Mouse (Mus musculus): ENCODE measurements around the gene Hdgf.
A peak's percentile ranks its signal among the peaks of the same experiment; 100 is the strongest.

Hdgf gene

GRCm38 (mm10) chr3:87909874-87910273 is 3.8 kb downstream of the Hdgf start:
- no peak for DNase-seq (ENCODE audit: low spot score)

- DNase-seq (ENCODE audit: low spot score) = no peak
Measured at GRCm38 (mm10) chr3:87910573-87911141, 4.5 kb downstream of the Hdgf start.

DNA sequence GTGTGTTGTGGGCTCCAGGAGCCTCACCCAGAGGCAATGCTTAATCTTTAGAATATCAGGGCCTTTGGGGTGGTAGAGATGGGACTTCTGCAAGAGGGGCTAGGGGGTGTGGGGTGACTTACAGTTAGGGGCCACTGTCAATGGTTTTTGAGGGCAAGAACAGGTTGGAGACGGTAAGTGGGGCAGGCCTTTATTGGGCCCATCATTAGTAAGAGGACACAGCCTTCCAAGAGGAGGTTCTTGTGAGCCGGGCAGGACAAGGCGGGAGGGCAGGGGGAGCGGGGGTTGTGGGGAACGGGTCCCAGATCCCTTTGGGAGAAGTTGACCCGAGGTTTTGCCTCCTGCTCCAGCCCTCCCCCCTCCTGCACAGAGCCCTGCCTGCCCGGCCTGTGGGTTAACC is 7.4 kb downstream of the Hdgf start:
- no peak for DNase-seq (ENCODE audit: low spot score)

DNA sequence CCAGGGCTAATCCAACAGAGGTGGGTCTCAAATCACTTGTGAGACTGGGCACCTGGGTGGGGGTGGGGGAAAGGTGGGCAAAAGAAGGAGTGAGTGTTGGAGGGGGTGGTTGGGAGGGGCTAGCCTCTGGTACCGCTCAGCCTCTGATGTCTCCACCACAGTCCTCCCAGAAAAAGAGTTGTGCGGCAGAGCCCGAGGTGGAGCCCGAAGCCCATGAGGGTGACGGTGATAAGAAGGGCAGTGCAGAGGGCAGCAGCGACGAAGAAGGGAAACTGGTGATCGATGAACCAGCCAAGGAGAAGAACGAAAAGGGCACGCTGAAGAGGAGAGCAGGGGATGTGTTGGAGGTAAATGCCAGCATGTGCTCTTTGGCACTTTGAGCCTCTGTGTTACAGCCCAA is 7.8 kb downstream of the Hdgf start:
- DNase-seq (ENCODE audit: low spot score) = no peak

DNA sequence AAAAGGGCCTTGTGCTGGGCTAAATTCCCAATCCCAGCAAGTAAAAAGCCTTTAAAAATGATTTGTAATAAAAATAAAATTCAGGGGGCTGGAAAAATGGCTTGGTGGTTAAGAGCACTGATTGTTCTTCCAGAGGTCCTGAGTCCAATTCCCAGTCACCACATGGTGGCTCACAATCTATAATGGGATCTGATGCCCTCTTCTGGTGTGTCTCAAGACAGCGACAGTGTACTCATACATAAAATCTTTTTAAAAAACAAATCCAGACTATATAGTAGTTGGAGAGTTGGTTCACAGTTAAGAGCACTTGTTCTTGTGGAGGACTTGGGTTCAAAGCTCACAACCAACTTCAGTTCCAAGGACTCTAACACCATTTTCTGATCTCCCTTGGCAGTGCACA is 10.9 kb downstream of the Hdgf start:
- no peak for DNase-seq (ENCODE audit: low spot score)

GRCm38 (mm10) chr3:87918551-87918950 is 12.4 kb downstream of the Hdgf start:
- DNase-seq (ENCODE audit: low spot score) = no peak

GRCm38 (mm10) chr3:87919336-87920108 is 13.4 kb downstream of the Hdgf start, which contains the start of gene Mrpl24:
Gene Mrpl24 (plus strand): TSS chr3:87919506.
- DNase-seq (ENCODE audit: low spot score) = peak; percentile 89

DNA sequence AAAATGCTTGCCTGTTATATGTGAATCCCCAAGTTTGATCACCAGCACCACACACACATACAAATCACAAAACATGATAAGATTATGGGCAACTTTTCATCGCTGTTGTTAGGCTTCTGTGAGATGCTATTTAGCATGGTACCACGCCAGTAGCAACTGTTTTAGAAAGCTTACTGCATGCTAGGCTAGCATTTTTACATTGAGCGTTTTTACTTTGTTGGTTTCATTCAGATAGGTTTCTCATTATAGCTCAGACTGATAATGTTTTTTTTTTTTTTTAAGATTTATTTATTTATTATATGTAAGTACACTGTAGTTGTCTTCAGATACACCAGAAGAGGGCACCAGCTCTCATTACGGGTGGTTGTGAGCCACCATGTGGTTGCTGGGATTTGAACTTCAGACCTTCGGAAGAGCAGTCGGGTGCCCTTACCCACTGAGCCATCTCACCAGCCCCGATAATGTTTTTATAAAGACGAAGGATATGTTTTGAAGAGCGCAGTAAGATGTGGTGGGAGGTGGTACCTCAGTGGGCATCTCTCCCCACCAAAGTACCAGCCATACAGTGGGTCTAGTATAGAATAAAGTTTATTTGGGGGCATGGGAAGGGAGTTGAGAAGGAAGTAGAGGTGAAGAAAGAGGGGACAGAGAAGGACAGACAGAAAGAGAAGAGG is 14.3 kb downstream of the Hdgf start:
- DNase-seq (ENCODE audit: low spot score) = no peak

DNA sequence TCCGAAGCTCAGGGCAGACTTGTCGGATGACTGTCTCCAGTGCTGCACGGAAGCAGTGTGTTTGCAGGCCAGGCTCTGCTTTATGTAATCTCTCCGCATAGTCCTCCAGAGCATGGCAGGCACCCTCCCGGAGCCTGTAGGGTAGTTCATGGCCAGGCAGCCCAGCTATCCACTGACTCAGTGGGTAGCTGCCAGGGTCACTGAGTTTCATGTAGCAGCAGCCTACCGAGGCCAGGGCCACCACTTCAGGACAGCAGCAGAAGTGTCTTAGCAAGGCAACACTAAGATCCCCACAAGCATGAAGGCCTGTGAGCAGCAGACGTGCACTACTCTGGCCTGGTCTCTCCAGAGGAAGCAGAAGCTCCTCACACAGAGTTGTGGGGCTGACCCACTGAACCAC is 18.9 kb downstream of the Hdgf start:
- no peak for DNase-seq (ENCODE audit: low spot score)

- DNase-seq (ENCODE audit: low spot score) = no peak
Measured at GRCm38 (mm10) chr3:87927452-87927851, 21.3 kb downstream of the Hdgf start.

DNA sequence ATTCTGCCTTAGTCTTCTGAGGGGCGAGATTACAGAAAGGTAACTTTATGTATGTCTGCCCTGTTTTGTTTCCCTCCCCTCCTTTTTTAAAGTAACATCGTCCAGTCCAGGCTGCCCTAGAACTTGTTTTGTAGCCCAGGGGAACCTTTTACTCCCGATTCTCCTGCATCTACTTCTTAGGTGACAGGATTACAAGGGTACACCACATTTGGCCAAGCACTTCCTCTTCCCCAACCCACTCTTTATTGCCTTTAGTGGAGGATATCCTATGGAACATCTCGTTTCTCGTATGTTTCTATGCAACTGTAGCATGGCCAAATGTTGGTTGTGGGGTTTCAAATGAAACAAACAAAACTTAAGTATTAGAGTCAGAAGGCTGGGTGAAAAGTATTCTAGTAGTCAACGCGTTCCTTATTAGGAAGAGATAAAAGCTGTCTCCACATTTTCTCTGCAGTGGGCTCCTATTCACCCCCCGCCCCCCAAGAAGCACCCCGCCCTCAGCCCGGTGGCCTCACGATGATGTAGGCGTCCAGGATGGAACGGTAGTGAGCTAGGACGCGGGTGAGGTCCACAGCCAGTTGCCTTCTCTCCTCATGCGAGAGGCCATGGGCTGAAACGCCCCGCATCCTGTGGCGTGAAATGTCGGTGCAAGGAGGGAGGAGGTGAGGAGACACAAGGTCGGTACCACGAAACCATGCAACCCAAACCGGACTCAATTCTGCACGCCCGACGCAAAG is 23.4 kb downstream of the Hdgf start:
- no peak for DNase-seq (ENCODE audit: low spot score)

DNA sequence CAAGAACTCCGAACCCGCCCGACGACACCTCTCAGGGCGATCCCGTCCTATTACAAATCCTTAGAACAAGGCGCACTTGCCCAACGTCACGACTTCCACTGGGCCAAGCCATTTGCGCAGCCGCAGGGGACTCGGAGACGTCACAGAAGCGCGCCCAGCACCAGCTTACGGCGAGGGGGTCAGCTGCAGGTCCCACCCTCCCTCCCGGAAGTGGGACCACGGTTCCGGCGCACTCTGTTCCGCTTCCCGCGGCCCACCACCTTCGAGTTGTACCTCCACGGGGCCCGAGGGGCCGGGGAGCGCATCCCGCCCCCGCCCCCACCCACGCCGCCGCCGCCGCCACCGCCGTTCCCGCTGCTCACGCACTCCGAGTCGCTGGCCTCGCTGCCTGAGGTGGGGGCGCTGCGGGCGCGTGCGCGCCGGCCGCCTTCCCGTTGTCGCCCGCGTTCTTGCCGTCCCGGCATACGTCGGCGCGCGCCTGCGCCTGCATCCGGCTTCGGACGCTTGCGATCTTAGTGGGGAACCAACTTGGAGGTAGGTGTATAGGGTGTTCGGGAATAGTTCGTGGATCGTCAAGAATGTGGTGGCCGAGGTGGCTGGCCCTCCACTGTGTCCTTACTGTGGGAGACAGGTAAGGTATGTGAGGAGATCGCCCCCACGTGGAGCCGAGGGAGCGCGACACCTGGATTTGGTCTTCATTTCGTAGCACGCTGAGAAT is 24.1 kb downstream of the Hdgf start, which contains the start of the genes Isg20l2 and Rrnad1:
TSS of gene Isg20l2 (plus strand) at position 237 of the 718 bp plus-strand sequence.
TSS of gene Rrnad1 (minus strand) at position 640 of the 718 bp plus-strand sequence.
- peak; percentile 94 for DNase-seq (ENCODE audit: low spot score)

- DNase-seq (ENCODE audit: low spot score) = no peak
Measured at GRCm38 (mm10) chr3:87934026-87934425, 27.9 kb downstream of the Hdgf start.

DNA sequence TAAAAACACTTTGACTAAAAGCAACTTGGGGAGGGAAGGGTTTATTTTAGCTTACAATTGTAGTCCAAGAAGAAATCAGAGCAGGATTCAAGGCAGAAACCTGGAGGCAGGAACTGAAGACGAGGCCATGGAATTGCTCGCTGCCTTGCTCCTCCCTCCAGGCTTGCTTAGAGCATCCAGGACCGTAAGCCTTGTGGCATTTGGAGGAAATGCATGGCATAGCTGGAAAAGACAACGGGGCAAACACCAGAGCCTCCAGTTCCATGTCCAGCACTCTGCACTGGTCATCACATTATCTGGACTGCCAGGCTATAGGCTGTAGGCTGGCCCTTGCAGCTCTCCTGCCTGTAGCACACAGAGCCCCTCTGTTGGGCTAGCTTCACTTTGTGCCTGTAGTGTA is 28.4 kb downstream of the Hdgf start:
- DNase-seq (ENCODE audit: low spot score) = no peak

- DNase-seq (ENCODE audit: low spot score) = no peak
Measured at GRCm38 (mm10) chr3:87935201-87935600, 29.1 kb downstream of the Hdgf start.

DNA sequence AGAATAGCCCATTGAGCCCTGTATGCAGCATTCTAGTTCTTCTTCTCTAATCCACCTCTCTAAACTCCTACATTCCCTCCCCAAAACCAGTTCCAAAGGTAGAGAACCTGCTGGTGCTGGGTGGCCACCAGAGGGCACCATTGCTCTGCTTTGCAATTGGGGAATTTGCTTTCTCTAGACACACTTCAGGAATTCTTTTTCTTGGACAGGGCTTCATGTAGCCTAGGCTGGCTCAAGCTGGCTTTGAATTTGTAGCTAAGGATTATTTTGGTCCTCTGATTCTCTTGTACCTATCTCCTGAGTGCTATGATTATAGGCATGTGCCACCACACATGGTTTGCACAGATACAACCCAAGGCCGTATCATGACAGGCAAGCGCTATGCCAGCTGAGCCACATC is 29.7 kb downstream of the Hdgf start:
- DNase-seq (ENCODE audit: low spot score) = no peak

DNA sequence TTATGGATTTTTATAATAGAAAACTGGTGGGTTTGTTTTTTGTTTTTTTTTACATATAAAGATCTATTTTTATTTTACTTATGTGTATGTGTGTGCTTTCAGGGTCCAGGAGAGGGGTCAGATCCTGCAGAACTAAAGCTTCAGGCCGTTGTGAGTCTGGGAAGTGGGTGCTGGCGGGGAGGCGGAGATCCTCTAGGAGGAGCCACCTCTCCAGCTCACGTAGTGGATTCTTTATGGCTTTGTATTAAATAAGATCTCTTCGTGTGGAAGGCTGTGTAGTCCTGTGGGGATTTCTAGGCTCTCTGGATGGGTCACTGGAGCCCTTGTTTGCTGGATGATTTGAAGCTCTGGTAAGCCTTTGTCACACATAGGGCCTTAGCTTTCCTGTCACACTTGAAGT is 34.5 kb downstream of the Hdgf start:
- DNase-seq (ENCODE audit: low spot score) = no peak

DNA sequence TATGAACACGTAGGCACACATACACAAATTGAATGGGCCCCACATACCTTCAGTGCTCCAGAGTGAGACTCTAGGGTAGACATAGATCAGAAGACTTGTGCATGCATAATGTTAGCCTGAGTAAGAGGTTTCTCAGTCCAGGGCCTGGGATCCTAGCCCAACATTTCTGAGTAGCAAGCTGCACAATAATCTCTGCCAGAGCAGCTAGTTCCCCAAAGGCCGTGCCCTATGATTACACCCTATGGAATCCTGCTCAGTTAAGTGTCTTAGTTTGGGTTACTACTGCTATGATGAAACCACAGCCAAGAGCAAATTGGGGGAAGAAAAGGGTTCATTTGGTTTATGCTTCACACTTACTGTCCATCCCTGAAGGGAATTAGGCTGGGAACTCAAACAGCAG is 36.4 kb downstream of the Hdgf start:
- no peak for DNase-seq (ENCODE audit: low spot score)

GRCm38 (mm10) chr3:87943586-87943985 is 37.5 kb downstream of the Hdgf start:
- no peak for DNase-seq (ENCODE audit: low spot score)

DNA sequence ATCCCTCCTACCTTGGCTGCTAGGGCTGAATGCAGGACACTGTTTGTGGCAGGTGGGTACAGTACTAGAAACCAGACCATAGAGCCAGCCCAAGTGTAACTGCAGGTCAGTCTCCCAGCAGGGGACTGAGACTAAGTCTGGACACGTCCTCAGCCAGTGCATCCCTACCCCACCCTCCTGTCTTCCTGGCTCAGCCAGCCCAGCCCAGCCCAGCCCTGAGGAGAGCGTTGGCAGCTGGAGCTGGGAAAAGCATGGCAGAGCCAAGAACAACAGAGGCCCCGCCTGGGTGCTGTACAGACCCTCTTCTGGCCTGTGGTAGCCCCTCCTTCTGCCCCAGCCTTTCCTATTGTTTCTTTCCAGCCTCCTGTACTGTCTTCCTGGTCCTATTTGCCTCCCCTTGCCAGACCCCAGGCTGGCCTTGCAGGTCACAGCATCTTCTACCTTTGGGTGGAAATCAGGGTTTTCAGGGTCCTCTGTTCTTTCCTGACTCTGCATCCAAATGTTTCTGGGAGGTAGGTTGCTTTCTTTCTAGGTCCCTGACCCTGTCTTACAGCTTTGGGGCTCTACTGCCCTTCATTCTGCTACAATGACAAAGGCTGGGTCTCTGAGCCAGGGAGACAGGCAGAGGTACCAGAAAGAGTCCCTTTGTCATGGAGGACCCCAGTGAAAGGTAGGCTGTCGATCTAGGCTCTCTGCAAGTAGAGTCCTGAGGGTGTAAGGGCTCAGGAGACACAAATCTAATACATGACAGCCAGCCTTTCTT is 38.9 kb downstream of the Hdgf start:
- DNase-seq (ENCODE audit: low spot score) = no peak

All from left cerebral cortex, adult 11 months (tissue).